Mouse (Mus musculus): Measurements from ENCODE around the gene Plxnb3.
"Not testable (repeated sequence)": the region's sequence is repeated elsewhere in the genome, so short reads cannot be mapped to it uniquely, and the experiment has no call there.

Gene Plxnb3

DNA sequence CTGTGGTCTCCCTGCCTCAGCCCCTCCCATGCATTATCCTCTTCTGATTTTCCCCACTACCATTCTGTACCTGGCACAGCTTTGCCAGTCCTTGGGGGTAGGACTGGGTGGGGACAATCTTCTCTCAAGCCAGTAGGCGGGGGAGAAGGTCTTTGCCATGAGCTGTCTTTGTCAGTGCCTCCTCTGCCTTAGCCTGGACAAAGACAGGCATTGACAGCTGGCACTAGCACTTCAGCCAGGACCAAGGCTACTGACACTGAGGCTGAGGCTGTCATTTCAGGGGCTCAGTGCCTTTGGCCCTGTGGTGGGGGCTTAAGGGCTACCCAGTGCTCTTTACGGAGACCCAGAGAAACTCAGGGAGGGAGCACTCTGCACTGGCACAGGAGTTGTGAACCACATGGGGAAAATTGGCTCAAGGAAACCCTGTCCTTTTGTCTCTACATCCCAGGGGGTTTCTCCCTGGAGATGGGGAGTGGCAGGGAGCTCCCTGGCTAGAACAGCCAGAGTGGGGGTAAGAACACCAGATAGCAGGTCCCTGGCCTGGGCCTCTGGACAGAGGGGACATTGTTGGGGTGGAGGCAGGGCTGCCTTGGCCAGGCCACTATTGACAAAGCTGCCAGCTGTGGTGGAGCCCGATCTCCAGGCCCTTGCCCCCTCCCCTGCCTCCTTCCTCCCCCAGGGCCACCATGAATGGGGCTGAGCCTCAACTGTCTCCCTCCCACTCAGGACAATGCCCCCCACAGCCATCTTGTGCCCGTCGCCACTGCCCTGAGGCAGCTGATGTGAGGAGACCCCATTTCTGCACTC is at the start of gene Plxnb3:
Gene Plxnb3, plus strand, starts transcription at position 757 of the 807 bp plus-strand sequence.
- DNase-seq (ENCODE audit: low read depth) = no peak

DNA sequence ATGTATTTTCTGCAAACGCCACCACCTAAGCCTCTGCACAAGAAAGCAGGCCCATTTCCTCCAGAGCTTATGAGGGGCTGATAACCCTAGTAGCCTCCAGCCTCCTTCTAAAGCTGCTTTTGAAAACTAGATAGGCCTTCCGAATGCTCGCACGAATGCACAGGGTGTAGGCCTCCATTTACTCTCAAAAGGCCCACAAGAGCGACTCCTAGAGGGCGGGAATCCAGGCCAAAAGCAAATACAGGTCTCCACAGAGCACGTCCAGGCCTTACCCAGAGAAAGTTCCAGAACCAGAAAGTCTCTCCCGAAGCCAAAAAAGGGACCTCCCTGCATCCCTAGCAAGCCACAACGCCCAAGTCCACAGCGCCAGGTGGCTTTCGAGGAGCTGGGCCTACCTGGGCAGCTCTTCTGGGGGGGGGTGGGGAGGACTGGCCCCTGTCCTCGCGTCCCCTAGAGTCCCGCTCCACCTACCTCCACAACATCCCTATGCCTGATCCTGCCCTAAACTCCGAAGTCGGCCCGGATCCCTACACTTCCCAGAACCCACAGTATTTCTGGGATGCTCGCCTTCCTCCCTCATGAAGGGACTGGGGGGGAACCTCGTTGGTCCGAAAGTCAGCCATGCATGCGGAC is 41.3 kb upstream of the Plxnb3 start:
- peak; percentile 67 for DNase-seq (ENCODE audit: low read depth)

DNA sequence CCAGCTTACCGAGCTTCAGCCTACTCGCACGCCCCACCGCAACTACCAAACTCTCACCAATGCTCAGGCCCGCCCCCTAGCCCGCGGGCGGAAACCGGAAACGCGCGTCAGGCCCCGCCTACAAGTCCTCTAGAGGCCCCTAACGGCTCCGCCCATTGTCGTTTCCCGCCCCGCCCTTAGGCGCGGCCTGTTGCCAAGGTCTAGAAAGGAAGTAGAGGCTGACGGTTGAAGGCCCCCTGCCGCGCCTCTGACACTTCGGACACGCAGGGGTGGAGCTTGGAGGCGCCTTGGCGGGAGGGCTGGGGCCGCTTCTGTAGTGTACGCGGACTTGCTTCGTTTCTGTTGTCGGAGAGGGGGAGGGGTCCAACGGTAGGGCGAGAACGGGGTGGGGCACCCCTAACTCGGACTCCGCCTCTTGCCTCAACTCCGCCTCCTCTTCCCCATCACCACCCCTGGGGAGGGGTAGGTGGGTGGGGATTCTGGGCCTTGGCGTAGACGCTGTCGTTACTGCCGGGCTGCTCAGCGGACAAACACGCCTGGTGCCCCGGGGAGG is 40.7 kb upstream of the Plxnb3 start, which contains the start of the genes Bcap31 and Abcd1:
Gene Bcap31, minus strand, starts transcription at position 67 of the 553 bp plus-strand sequence.
Gene Abcd1, plus strand, starts transcription at position 489 of the 553 bp plus-strand sequence.
- peak; percentile 97 for DNase-seq (ENCODE audit: low read depth)

DNA sequence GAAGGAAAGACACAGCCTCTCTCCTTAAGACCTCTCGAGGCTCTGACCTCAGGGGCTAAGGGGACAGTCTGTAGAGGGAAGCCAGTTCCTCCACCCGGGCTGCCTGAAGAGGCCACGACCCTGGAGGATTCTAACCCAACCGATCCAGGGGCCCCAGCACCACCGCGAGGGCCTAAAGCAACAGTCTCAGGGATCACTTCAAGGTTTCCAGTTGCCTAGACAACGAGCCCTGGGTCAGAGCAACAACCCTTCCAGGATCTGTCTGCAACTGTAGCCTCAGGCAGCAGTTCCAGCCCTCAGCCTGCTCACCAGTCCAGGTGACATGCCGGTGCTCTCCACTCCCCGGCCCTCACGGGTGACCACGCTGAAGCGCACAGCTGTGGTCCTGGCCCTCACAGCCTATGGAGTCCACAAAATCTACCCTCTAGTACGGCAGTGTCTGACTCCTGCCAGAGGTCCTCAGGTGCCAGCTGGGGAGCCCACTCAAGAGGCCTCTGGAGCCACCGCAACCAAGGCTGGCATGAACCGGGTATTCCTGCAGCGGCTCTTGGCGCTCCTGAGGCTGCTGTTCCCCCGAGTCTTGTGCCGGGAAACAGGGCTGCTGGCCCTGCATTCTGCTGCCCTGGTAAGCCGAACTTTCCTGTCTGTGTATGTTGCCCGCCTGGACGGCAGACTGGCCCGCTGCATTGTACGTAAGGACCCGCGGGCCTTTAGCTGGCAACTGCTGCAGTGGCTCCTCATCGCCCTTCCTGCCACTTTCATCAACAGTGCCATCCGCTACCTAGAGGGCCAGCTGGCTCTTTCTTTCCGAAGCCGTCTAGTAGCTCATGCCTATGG is 40.0 kb upstream of the Plxnb3 start:
- peak; percentile 40 for DNase-seq (ENCODE audit: low read depth)

DNA sequence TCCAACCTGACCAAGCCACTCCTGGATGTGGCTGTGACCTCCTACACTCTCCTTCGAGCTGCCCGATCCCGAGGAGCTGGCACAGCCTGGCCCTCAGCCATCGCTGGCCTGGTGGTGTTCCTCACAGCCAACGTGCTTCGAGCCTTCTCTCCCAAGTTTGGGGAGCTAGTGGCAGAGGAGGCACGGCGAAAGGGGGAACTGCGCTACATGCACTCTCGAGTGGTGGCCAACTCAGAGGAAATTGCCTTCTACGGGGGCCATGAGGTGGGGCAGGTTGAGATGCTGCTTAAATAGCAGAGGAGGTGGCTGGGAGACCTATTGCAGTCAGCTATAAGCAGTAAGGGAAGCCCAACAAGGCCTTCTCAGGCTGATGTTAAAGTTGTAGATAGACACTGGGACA is 39.2 kb upstream of the Plxnb3 start:
- DNase-seq (ENCODE audit: low read depth) = peak; percentile 40

DNA sequence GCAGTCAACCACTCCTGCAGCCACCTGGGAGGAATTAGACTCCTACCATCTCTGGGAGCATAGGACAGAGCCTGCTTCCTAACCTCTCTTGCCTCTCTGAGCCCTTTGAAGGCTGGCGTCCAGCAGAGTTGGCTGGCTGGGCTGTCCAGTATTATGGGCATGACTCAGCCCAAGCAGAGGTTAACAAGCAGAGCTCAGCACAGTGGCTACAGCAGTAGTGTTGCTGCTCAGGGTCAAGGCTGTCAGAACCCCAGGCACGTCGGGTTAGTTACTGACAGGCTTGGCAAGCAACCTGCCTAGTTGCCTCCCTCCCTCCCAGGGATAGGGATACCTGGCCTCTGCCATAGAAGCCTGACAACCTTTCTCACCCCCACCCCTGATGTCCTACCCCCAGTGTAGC is 38.6 kb upstream of the Plxnb3 start:
- DNase-seq (ENCODE audit: low read depth) = no peak

DNA sequence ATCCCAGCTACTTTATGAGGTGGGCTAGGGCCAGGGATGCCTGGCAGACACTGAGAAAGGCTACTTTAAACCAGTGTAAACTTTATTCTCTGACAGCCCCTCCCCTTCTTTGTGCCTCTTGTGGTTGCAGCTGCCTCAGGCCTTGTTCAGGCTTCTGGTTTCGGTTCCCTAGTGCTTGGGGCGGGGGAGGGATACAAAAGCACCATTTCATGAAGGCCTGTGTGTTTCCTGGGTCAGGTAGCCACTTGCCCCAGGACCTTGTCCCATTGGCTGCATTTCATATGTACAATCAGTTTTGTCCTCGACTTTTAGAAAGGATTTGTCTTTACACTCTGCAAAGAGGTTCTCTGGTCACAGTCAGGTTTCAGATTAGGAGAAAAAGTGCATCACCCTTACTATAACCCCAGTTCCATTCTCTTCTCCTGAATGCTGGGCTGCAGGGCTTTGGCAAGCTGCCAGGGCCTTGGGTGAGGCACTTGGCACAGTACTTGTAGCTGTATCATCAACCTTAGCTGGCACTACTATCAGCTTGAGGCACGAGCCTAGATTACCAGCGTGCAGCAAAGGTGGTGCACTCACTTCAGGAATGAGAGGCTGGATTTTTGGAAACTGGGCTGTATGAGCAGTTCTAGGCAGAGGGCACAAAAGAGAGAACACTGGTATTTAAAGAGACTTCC is 38.1 kb upstream of the Plxnb3 start:
- DNase-seq (ENCODE audit: low read depth) = peak; percentile 61

DNA sequence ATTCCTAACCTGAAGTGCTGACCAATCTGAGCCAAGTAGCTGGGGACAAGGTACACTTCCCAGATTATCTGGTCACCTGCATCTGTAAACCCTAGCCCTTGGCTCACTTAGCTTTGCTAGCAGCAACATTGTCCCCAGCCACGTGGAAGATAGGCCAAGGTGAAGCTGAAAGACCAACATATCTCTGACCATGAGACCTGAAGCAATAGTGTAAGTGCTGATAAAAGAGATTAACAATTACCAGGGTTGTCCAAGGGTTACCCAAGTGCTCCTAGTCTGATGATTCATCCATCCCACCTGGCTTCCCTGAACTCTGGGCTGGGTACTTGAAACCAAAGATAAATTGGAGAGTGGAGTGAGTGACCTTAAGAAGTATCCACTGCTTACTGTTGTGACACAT is 26.0 kb upstream of the Plxnb3 start:
- no peak for DNase-seq (ENCODE audit: low read depth)

DNA sequence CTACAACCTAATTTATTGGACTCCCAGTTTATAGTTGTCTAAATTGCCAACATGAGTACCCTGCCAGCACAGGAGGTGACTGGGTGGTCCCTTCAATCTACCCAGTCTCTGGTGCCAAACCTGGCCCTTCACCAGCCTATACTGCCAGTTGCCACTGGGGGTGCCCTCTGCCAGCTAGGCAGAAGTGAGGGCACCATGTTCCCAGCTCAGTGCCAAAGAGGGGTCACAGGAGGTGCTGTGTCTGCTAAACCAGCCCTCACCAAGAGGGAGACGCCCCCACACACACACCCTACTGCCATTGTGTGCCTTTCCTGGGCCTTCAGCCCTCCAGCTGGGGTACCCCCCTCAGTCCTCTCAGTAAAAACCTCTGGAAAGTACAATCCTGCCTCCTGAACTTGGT is 18.7 kb upstream of the Plxnb3 start:
- DNase-seq (ENCODE audit: low read depth) = no peak

DNA sequence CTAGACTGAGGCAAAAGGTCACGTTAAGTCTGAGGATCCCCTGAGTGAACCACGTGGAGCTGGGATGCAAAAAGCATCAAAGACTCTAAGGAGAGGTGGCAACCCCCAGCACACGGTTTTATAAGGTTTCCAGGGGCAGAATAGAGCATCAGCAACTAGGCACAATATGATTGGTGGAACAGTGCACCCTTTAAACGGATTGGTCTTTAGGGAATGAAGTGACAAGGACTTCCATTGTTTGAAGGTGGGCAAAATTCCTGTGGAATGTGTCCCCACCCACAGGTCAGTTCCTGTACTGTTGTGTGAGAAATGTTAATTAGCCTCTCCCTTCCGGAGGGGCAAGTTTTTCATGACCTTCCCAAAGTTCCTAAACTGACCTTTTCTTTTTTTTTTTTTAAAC is 17.7 kb upstream of the Plxnb3 start:
- DNase-seq (ENCODE audit: low read depth) = no peak

DNA sequence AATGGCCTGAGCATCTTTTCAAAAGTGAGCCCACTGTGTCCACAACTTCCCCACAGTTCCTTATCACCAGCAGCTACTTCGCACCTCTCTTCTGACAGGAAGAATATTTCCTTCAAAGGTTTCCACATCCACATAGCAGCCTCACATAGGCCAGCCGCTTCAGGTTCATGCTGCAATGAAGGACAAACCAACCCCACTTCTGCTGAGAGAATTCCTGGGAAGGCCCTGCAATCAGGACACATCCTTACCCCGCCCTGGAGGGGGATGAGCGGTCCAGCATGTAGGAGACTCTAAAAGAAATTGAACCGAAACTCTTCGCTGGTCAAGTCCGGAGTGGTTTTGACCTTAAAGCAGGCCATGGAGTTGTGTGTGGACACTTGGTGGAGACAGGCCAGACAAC is 17.0 kb upstream of the Plxnb3 start:
- not testable (repeated sequence) for DNase-seq (ENCODE audit: low read depth)

DNA sequence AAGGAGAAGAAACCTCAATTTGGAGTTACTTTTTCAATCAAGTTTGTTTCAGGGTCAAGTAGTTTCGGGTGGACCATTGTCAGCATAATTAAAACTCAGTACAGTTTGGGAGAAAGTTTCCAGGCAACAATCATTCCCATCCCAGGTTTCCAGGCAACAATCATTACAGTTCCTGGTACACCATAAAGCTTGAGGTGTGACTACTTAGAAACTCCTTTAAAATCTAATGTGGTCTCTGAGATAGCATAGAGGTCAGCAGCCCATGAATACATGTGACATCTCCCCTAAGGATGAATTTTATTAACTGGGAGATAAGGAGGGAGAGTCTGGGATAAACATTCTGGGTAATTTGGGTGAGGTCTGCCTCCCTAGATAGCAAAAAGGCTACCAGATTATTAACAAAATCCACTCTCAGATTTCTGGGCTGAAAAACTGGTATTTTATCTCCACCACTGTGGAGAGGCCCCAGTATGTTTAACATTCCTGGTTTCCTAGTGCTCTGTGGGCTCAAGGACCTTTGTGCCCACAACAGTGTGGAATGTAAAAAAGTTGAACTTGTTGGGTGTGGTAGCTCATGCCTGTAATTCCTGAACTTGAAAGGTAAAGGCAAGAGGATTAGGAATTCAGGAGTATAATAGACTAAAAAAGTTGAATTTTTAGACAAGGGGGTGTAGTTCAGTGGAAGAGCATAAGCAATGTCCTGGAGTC is 12.0 kb upstream of the Plxnb3 start:
- DNase-seq (ENCODE audit: low read depth) = no peak

DNA sequence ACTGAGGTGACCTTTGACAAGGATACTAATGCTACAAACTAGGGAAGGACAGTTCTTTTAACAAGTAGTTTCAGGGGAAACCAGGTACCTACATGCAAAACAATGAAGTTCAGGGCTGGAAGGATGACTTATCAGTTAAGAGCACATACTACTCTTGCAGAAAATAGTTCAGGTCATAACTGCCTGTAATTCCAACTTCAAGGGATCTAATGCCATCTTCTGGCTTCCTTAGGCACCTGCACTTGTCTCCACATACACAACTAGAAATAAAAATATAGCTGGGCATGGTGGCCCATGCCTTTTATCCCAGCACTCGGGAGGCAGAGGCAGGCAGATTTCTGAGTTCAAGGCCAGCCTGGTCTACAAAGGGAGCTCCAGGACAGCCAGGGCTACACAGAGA is 7.9 kb upstream of the Plxnb3 start:
- no peak for DNase-seq (ENCODE audit: low read depth)

DNA sequence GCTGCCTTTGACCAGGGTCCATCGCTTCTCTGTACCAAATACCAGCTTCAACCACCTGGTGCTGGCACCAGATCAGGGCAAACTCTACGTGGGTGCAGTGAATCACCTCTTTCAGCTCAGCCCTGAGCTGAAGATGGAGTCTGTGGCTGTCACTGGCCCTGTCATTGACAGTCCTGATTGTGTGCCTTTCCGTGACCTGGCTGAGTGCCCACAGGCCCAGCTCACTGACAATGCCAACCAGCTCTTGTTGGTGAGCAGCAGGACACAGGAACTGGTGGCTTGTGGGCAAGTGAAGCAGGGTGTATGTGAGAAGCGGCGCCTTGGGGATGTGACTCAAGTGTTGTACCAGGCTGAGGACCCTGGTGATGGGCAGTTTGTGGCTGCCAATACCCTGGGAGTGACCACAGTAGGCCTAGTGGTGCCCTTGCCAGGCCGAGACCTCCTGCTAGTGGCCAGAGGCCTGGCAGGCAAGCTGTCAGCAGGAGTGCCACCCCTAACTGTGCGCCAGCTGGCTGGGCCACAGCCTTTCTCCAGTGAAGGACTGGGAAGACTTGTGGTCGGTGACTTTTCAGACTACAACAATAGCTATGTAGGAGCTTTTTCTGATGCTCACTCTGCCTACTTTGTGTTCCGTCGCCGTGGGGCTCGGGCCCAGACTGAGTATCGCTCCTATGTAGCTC is 1.9 kb downstream of the Plxnb3 start:
- DNase-seq (ENCODE audit: low read depth) = no peak

DNA sequence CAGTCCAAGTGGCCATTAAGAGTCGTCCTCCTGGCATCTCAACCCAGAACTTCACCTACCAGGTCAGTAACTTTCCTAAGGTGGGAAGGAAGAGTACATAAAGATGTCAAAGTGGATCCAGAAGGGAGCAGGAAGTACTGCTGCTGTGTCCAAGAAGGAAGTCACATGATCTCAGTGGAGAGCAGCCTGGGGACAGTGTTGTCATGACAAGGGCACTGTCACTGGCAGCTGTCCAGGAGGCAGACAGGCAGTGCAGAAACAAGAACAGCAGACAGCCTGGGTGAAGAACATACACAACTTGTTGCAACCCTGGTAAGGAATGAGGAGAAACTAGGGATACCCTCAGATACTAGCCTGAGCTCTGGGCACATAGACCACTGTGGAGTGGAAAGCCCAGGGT is 8.4 kb downstream of the Plxnb3 start:
- no peak for DNase-seq (ENCODE audit: low read depth)

DNA sequence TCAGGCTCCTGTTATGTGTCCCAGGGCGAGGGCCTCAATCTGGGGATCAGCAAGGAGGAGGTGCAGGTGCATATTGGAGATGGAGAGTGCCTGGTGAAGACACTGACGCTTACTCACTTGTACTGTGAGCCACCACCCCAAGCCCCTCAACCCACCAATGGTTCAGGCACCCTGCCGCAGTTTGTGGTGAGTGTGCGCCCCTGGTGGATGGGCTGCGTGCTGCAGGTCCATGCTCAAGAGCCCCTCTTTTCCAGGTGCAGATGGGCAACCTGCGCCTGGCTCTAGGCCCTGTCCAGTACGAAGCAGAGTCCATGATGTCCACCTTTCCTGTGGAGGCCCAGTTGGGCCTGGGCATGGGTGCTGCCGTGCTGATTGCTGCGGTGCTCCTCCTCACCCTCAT is 10.4 kb downstream of the Plxnb3 start:
- DNase-seq (ENCODE audit: low read depth) = peak; percentile 16

DNA sequence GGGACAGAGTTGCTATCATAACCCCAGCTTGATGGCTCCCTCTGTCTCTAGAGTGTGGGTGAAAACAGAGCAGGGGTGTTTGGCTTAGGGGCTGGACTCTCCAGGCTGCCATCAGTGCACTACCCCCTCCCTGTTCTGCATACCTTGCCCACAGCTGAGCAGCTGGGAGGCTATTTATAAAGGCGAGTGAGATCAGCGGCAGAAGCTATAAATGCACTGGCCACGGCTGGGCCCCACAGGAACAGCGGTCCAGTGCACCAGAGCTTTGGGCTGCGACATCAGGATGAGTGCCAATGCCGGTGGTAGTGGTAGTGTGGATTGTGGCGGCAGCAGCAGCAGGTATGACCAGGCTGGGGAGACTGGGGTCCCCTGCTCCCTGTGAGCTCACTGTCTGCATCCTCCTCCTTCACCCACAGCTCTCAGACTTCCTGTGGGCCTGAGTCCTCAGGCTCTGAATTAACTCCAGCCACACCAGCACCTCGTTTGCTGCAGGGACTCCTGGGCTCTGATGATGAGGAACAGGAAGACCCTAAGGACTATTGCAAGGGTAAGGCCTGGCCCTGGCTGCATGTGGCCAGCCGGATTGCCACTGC is 17.4 kb downstream of the Plxnb3 start, which contains the start of gene Srpk3:
Gene Srpk3, plus strand, starts transcription at position 238 of the 593 bp plus-strand sequence.
- no peak for DNase-seq (ENCODE audit: low read depth)

DNA sequence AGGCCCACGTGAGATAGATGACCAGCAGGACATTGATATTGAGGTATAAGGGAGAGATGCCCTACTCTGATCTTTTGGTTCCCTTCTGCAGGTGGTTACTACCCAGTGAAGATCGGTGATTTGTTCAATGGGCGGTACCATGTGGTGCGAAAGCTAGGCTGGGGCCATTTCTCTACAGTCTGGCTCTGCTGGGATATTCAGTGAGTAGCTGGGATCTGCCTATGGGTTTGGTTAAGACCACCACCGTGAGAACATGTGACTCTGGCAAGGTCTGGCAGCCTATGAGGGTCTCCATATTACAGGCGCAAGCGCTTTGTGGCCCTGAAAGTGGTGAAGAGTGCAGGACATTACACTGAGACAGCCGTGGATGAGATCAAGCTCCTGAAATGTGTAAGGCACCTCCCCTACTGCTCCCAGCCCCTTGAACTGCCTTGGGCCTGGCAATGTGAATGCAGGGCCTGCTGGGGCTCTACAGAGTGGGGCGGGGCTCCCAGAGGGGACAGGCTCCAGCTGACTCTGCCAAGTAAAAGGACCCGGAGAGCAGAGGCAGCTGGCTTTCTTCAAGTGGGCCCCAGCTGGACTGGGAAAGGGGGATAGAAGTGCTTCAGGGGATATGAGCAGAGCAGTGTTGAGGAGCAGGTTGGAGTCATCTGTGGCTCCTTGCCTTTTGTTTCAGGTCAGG is 18.1 kb downstream of the Plxnb3 start:
- DNase-seq (ENCODE audit: low read depth) = no peak

DNA sequence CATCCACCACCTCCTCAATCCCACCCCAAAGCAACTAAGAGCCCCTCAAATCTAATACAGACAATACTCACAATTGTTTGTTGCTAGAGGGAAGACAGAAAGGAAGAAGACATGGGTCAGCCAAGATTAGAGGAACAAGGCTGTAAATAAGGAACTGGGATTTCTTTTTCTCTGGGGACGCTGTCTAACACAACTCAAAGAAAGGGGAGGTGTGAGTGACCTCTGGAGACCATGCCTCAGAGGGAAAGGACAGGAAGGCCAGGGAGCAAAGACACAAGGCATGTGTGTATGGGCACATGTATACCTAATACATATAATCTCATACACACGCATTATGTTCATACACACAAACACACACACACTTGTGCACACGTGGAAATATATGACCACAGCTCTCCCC is 25.3 kb downstream of the Plxnb3 start:
- no peak for DNase-seq (ENCODE audit: low read depth)

All from naive thymus-derived CD4-positive, alpha-beta T cell, adult 2 months (primary cell).